Mouse (Mus musculus) CD4-positive naive resting alpha-beta T cell, adult 57 days (primary cell): ENCODE data around the gene Mrpl23. TPM values are rescaled to one million over a fixed set of nuclear protein-coding genes. Genes with fewer than 3 reads are reported as not detected.

ENCODE experiments used
- total RNA-seq: library from RNA; stranded (reverse); gene quantifications from one replicate; pipeline ENCODE4 v1.2.4, GENCODE M21; 2023

Gene Mrpl23
- 19.6 TPM for total RNA-seq

DNA sequence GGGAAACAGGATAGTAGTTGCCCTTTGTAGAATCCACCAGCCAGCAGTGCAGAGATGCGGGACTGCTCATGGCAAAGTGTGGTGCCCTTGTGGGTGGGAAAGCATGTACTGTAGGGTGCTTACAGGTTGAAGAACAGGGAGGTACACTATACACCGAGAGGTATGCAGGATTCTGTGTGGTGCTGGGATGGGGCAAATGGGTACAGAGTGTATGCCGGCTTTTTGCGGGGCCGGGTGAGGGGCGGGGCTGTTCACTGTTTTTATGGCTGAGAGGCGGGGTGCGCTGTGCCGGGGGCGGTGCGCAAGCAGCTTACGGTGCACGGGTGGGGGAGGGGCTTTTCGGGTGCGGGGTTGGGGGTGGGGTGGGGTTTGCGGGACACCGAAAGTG is at the start of gene Mrpl23:
TSS of gene Mrpl23 (plus strand) at position 16 of the 388 bp plus-strand sequence.

GRCm38 (mm10) chr7:142498575-142498974 is 33.9 kb upstream of the Mrpl23 start, which contains the start of gene Tnnt3:
Tnnt3 (plus strand) TSS chr7:142498836.

Other genes starting within 250 kb of the Mrpl23 start
- gene Krtap5-1, start 235.6 kb upstream of the Mrpl23 start, total RNA-seq: not detected
- not detected for gene Krtap5-4, start 229.1 kb upstream of the Mrpl23 start, total RNA-seq
- 6.4 TPM for gene Ifitm10, start 158.9 kb upstream of the Mrpl23 start, total RNA-seq
- 0.83 TPM for gene Gm49369, start 150.0 kb upstream of the Mrpl23 start, total RNA-seq
- gene Ctsd, start 144.6 kb upstream of the Mrpl23 start, total RNA-seq: 233 TPM
- not detected for gene Syt8, start 97.8 kb upstream of the Mrpl23 start, total RNA-seq
- not detected for gene Tnni2, start 90.9 kb upstream of the Mrpl23 start, total RNA-seq
- 603 TPM for gene Lsp1, start 71.9 kb upstream of the Mrpl23 start, total RNA-seq
- gene Tnnt3, start 33.9 kb upstream of the Mrpl23 start, total RNA-seq: 35.6 TPM
- 1.3 TPM for gene Igf2, start 134.1 kb downstream of the Mrpl23 start, total RNA-seq
- gene Gm49394, start 137.3 kb downstream of the Mrpl23 start, total RNA-seq: not detected
- not detected for gene Ins2, start 210.7 kb downstream of the Mrpl23 start, total RNA-seq